Mouse (Mus musculus) spleen, adult 2 months (tissue): Measurements from ENCODE around the gene Ace3. TPM values are rescaled to one million over a fixed set of nuclear protein-coding genes. Genes with fewer than 3 reads are reported as not detected.

Source experiments
- DNase-seq, 2 experiments: peaks; one replicate each; pipeline versions ENCODE4 v3.0.0 to v3.0.0-alpha.2; 2012 to 2021; ENCODE audit warnings: low spot score in 2 of 2, low read depth in 1 of 2
- H3K27ac ChIP-seq: fragments of 200-500 bp; 2 replicates; pipeline ENCODE4 v1.5.1; 2012; ENCODE audit warnings: low read length, inconsistent platforms; ENCODE audit not compliant: insufficient read depth
- H3K27me3 ChIP-seq: fragments of 200-500 bp; 2 replicates; pipeline ENCODE4 v1.6.1; 2012; ENCODE audit warnings: mild to moderate bottlenecking, moderate library complexity, low read length, inconsistent platforms; ENCODE audit not compliant: control insufficient read depth, insufficient read depth
- H3K36me3 ChIP-seq: fragments of 200-500 bp; 2 replicates; pipeline ENCODE4 v1.6.1; 2012; ENCODE audit warnings: mild to moderate bottlenecking, low read length, inconsistent platforms; ENCODE audit not compliant: control insufficient read depth, insufficient read depth
- H3K4me1 ChIP-seq: fragments of 200-500 bp; 2 replicates; pipeline ENCODE4 v1.6.1; 2011; ENCODE audit warnings: inconsistent platforms; ENCODE audit not compliant: control insufficient read depth, insufficient read depth, insufficient read length
- H3K4me3 ChIP-seq: fragments of 200-500 bp; 2 replicates; pipeline ENCODE4 v1.5.1; 2011; ENCODE audit warnings: mild to moderate bottlenecking, inconsistent platforms; ENCODE audit not compliant: insufficient read depth, insufficient read length; ENCODE audit errors: extremely low read depth
- CTCF ChIP-seq: fragments of 200-500 bp; IDR thresholded peaks from 2 replicates; pipeline ENCODE4 v1.5.1; 2011; ENCODE audit warnings: mild to moderate bottlenecking, inconsistent platforms; ENCODE audit not compliant: insufficient read depth, insufficient read length, insufficient replicate concordance; ENCODE audit errors: extremely low read depth
- POLR2A ChIP-seq: fragments of 200-500 bp; IDR thresholded peaks from 2 replicates; pipeline ENCODE4 v1.6.1; 2011; ENCODE audit warnings: low read depth, low read length, inconsistent platforms
- WGBS: fragments of 180-500 bp; shearing (Covaris S2); methylation state at CpG from one replicate; pipeline ENCODE4 v1.1.7; 2018; 5-methylcytosine and 5-hydroxymethylcytosine counted together
- polyA plus RNA-seq: library from polyadenylated mRNA; depleted of rRNA; stranded (reverse); fragments of >200 nt; gene quantifications from 2 replicates; pipeline ENCODE4 v1.2.3, GENCODE M21; 2012

The Ace3 gene
- polyA plus RNA-seq, 1 experiment, result not detected

DNA sequence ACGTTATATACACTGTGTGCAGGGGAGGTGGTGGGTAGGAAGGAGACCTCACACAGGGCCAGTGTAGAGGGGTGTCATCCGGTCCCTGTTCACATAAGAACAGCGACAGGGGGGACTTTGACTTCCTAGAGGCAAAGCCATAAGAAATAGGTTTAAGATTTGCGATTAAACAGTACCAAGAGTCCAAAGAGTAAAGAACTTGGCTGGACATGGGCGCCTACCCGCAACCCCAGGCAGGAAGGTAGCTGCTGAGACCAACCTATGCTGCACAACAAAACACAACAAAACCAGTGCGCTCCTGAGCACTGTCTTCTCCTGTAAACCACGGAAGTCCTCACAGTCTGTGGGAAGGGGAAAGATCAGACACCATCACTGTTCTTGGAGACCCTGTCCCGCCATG, 42.4 kb upstream of the Ace3 start:
- TF ChIP-seq POLR2A, result no peak
- TF ChIP-seq CTCF, result no peak
- 91% methylated on average over 9 of the region's 9 CpGs for WGBS
- H3K27me3 ChIP-seq, result no peaks in the 10 kb centered on the region
- no peak overlapping the region for H3K27ac ChIP-seq
- DNase-seq, result no peak
- no peaks in the 10 kb centered on the region for H3K4me1 ChIP-seq
- H3K36me3 ChIP-seq, result no peaks in the 10 kb centered on the region
- no peak overlapping the region for H3K4me3 ChIP-seq

DNA sequence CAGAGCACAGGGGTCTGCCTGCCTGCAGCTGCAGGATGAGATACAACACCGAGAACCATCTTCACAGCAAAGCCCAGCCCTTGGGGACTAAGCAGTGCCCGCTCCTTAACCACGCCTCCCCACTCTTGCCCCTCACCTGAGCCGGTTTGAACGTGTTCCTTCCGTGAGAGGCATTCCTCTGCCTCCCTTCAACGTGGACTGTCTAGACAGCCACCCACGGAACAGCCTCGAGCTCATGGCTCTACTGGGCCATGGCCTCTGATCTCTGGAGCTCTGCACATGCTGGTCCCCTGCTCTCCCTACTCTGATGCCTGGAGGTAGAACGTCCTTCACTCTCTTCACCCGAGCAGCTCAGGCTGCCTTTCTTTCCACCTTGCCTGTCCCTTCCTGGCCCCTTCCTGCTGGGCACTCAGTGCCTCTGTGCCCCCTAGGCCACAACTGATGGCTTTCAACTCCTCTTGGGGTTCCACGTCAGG, 41.5 kb upstream of the Ace3 start, which contains the start of gene Cyb561:
Cyb561 (minus strand) TSS at position 426 of the 476 bp plus-strand sequence.
- Histone ChIP-seq H3K36me3 (no peaks in the 10 kb centered on the region), H3K27ac (no peak within 1 kb of the TSS), H3K4me1 (no peaks in the 10 kb centered on the region), H3K4me3 (no peak within 1 kb of the TSS), H3K27me3 (no peaks in the 10 kb centered on the region)
- DNase-seq, result no peak
- WGBS, result 83% methylated on average over 12 of the region's 12 CpGs
- no peak for TF ChIP-seq CTCF
- TF ChIP-seq POLR2A, result no peak

DNA sequence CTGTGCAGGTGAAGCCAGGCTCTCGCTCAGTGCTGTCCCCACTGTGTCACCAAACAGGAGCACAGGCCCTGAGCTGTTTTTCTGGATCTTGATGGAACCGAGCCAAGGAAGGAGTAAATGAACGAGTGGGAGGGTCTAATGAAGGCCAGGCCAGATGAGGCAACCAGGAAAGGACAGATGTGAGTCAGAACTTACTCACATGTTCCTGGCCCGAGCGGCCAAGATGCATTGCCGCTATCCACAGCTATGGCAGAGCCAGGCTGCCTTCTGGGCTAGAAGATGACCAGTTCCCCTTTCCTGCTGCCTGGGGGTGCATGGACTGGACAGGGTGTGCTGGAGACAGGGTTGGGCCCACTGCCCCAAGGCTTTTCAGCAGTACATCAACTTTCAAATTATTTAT, 41.1 kb upstream of the Ace3 start:
- no peaks in the 10 kb centered on the region for H3K4me1 ChIP-seq
- no peaks in the 10 kb centered on the region for H3K27me3 ChIP-seq
- no peak overlapping the region for H3K27ac ChIP-seq
- H3K36me3 ChIP-seq, result no peaks in the 10 kb centered on the region
- 80% methylated on average over 6 of the region's 6 CpGs for WGBS
- no peak for TF ChIP-seq POLR2A
- TF ChIP-seq CTCF, result no peak
- no peak for DNase-seq
- H3K4me3 ChIP-seq, result no peak overlapping the region

DNA sequence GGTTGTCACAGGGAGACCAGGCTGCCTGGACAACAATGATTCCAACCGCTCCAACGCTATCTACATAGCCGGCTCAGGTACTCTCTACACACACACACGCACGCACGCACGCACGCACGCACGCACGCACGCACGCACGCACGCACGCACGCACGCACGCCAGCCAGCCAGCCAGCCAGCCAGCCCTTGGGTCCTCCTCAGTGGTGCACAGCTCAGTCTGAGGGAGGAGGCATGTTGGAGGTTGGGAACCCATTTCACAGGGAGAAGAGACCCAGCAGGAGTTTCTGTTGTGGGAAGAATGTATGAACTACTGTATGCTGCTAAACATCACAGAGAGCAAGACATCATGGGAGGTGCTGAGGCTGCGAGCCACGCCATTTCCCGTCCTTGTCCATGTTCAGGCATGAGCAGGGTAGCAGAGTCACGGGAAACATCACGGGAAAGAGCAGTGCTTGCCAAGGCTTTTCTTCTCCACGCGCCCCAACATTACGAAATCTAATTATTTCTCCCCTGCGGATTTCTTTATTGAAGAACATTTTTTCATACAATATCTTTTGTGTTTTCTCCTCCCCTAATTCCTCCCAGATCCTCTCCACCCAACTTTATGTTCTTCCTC, 38.6 kb upstream of the Ace3 start:
- Histone ChIP-seq H3K36me3 (no peaks in the 10 kb centered on the region), H3K4me1 (peaks cover 5% of the 10 kb centered on the region), H3K27ac (no peak overlapping the region), H3K27me3 (no peaks in the 10 kb centered on the region), H3K4me3 (no peak overlapping the region)
- WGBS, result 91% methylated on average over 28 of the region's 28 CpGs
- DNase-seq, result no peak
- TF ChIP-seq CTCF (no peak), POLR2A (no peak)

DNA sequence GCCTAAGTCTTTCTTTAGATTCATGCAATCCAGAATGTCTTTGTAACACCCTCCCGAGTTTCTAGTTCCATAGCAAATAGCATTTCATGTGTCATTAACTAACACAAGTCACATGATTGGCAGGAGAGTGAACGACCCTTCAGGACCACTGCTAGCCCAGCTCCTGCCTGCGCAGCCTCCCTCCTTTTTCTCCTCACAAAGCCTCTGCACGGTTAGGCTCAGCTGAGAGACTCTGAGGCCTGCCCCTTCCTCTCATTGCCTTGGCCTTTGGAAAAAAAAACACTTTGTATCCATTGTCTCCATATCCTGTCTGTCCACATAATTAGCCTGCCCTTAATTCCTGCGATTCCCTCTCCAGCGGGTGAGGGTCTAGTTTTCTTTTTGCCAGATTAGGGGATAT, 37.0 kb upstream of the Ace3 start:
- peaks cover 5% of the 10 kb centered on the region for H3K4me1 ChIP-seq
- WGBS, result 69% methylated on average over 6 of the region's 6 CpGs
- no peak overlapping the region for H3K27ac ChIP-seq
- H3K4me3 ChIP-seq, result no peak overlapping the region
- H3K36me3 ChIP-seq, result no peaks in the 10 kb centered on the region
- no peaks in the 10 kb centered on the region for H3K27me3 ChIP-seq
- no peak for TF ChIP-seq CTCF
- TF ChIP-seq POLR2A, result no peak
- DNase-seq, result no peak

DNA sequence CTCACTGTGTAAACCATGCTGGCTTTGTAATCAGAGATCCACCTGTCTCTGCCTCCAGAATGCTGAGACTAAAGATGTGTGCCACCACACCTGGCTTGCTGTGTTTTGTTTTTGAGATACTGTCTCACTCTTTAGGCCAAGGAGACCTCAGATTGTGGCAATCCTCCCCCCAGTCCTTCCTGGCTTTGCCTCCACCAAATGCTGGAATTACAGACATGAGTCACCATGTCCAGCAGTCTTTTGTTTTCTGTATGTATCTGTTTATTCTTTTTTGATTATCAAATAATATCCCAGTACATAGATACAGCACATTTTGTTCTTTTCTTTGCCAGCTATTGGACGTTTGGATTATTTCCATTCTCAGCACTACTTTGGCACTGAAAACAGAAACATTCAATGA, 35.9 kb upstream of the Ace3 start:
- H3K27ac ChIP-seq, result no peak overlapping the region
- no peak for TF ChIP-seq CTCF
- H3K4me1 ChIP-seq, result peaks cover 5% of the 10 kb centered on the region
- H3K27me3 ChIP-seq, result no peaks in the 10 kb centered on the region
- DNase-seq, result no peak
- WGBS, result 62% methylated on average over 1 of the region's 1 CpGs
- H3K4me3 ChIP-seq, result no peak overlapping the region
- no peaks in the 10 kb centered on the region for H3K36me3 ChIP-seq

DNA sequence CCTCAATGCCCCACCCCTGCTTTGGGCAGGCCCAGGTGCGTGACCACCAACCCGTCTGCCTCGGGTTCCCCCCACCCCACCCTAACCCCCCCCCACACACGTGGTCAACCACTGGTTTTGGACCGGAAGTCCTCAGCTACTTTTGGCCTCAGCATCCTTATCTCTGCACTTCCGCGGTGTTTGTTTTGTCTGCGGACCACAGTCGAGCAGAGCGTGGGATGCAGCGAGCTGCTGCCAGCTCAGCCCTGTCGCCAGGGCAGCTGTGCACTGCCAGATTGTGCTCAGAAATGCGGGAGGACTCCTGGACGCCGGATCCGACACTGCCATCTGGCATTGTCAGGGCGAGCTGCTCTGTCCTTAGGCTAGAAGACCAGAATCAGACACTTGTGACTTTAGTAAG, 35.1 kb upstream of the Ace3 start:
- 12% methylated on average over 17 of the region's 17 CpGs for WGBS
- no peak overlapping the region for H3K4me3 ChIP-seq
- TF ChIP-seq POLR2A (no peak), CTCF (no peak)
- H3K27me3 ChIP-seq, result no peaks in the 10 kb centered on the region
- peaks cover 5% of the 10 kb centered on the region for H3K4me1 ChIP-seq
- no peak overlapping the region for H3K27ac ChIP-seq
- H3K36me3 ChIP-seq, result no peaks in the 10 kb centered on the region
- DNase-seq, result no peak
